Mouse (Mus musculus): ENCODE results near the gene Cetn4.

Gene Cetn4

GRCm38 (mm10) chr3:37302685-37303084 is 9.8 kb downstream of the Cetn4 start:
- in situ Hi-C loops (cut with MboI, MseI) = no loop called here

DNA sequence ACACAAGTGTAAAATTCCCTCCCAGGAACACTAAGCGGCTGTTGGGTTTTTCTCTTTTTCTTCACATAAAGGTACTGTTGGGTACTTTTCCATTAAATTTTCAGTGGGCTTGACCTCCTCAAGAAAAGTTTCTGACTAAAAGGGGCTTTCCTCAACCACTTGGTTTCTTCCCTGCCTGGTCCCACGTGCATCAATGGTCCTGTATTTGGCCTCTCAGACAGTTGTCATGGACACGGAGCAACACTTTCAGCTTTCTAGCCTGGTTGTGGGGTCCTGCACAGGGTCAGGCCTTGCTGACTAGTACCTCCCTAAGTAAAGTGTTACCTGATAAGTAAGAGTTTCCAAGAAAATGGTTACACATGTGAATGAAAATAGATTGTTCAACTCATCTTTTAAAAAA is 13.0 kb downstream of the Cetn4 start:
- in situ Hi-C loops (cut with MboI, MseI) = no loop called here

- in situ Hi-C loops (cut with MboI, MseI) = no loop called here
Measured at GRCm38 (mm10) chr3:37292654-37293053, 19.9 kb downstream of the Cetn4 start.

GRCm38 (mm10) chr3:37291929-37292328 is 20.6 kb downstream of the Cetn4 start:
- in situ Hi-C loops (cut with MboI, MseI) = no loop called here

- in situ Hi-C loops (cut with MboI, MseI) = no loop called here
Measured at GRCm38 (mm10) chr3:37290881-37291541, 21.5 kb downstream of the Cetn4 start.

- in situ Hi-C loops (cut with MboI, MseI) = loop anchor here (10.0 kb wide), 1 partner anchor 1524 kb away; no protein-coding TSS in a partner anchor
Measured at GRCm38 (mm10) chr3:37289237-37289636, 23.3 kb downstream of the Cetn4 start.

- in situ Hi-C loops (cut with MboI, MseI) = loop anchor here (10.0 kb wide), 1 partner anchor 1518 kb away; no protein-coding TSS in a partner anchor
Measured at GRCm38 (mm10) chr3:37283234-37283633, 29.3 kb downstream of the Cetn4 start.

GRCm38 (mm10) chr3:37282299-37282922 is 30.1 kb downstream of the Cetn4 start:
- in situ Hi-C loops (cut with MboI, MseI) = loop anchor here (10.0 kb wide), 1 partner anchor 1518 kb away; no protein-coding TSS in a partner anchor

DNA sequence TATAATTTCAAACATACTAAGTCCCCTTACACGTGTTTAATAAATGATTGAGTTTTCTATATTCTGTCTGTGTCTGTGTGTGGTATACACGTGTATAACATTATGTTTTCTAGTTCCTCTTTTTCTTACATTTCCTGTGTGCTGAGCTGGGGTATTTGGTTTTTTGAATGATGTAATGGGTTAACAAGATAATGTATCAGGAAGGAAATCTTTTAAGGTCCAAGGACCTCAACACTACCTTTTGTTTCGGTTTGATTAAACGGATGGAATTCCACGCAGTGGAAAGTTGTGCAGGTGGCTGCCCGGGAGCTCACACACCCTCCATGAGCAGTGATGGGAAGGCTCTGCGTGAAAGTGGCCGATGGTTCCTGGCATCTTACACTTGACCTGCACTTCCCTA is 31.6 kb downstream of the Cetn4 start:
- in situ Hi-C loops (cut with MboI, MseI) = loop anchor here (10.0 kb wide), 1 partner anchor 1516 kb away; no protein-coding TSS in a partner anchor

- in situ Hi-C loops (cut with MboI, MseI) = loop anchor here (10.0 kb wide), 1 partner anchor 1515 kb away; no protein-coding TSS in a partner anchor
Measured at GRCm38 (mm10) chr3:37280221-37280620, 32.3 kb downstream of the Cetn4 start.

DNA sequence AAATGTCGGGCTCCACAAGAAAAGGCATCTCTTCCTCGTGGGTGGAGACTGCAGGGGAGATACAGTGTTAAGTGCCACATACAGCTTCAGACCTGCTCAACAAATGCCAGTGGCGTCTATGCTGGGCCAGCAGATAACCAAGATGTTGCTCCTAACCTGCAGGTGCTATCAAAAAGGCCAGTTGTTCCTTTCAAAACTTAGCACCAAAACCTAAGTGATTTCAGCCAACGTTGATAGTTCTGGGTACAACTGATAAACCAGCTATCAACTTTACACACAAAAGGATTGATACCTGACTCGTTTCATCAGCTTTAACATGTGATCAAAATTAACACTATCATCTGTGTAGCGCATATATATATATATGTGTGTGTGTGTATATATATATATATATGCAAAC is 37.8 kb downstream of the Cetn4 start:
- in situ Hi-C loops (cut with MboI, MseI) = loop anchor here (5.0 kb wide), 1 partner anchor 38 kb away; the partner anchor contains the start of genes Bbs12 and Cetn4

GRCm38 (mm10) chr3:37273092-37273491 is 39.4 kb downstream of the Cetn4 start:
- in situ Hi-C loops (cut with MboI, MseI) = loop anchor here (5.0 kb wide), 1 partner anchor 39 kb away; the partner anchor contains the start of genes Bbs12 and Cetn4

DNA sequence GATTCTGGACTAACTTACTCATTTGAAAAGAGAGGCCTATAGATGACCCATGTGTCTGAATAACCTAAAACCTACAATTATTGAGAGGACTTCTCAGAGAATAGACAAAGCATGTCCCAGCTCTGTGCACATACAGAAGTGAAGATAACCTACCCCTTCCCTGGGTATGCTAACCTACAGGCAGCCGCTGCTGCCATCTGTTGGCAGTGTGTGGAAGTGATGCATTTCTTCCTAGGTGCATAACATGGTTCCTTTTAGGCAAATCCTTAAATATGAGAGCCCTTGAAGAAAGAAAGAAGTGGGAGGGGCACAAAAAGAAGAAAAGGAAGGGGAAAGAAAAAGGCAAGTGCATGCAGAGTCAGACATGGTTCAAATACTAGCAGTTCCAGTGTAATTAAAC is 41.3 kb downstream of the Cetn4 start:
- in situ Hi-C loops (cut with MboI, MseI) = loop anchor here (5.0 kb wide), 1 partner anchor 41 kb away; the partner anchor contains the start of genes Bbs12 and Cetn4

GRCm38 (mm10) chr3:37269926-37270325 is 42.6 kb downstream of the Cetn4 start:
- in situ Hi-C loops (cut with MboI, MseI) = loop anchor here (5.0 kb wide), 1 partner anchor 42 kb away; the partner anchor contains the start of genes Bbs12 and Cetn4

- in situ Hi-C loops (cut with MboI, MseI) = no loop called here
Measured at GRCm38 (mm10) chr3:37268338-37268737, 44.2 kb downstream of the Cetn4 start.

DNA sequence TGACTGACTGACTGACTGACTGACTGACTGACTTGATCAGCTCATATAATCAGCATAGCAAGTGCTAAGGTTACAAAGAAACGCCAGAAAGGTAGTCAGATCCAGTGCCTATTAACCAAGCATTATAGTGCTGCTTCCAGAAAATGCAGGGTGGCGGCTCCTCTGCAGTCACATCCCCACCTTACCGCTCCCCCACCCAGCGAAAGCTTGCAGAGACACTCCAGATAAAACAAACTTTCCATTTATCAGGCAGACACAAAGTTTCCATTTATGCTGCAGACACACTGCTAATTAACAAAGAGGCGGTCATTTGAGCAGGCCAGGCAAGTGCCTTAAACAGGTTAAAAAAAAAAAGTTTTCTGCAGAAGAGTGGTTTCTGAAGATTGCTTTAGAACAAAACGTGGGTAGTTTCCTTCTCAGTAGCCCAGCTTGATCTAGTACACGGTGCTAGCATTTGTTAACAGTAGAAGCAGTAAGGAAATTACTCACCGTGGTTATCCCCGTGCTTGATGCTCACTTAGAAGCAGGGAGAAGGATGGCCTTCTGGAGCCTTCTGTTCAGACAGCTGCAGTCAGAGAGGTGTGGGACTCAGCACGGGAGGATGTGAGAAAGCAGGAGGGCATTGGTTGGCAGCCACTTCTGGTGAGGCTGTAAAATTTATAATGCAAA is 53.0 kb downstream of the Cetn4 start:
- in situ Hi-C loops (cut with MboI, MseI) = no loop called here

DNA sequence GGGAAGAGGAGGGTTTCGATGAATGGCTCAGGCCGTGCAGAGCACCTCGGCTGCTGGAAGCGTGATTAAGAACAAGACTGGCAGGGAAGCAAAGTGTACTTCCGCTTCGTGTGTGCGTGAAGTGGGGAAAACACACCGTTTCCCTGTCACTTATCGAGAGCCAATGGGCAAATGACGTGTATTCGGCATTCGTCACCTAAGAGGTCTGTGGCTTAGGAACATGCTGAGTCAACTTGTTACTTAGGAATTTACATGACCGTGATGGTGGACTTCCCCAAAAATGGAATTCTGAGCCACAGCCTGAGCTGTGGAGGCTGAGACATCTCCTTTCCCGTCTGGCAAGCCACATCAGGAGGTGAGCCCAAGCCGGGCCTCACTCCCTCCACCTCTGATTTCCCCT is 54.7 kb downstream of the Cetn4 start:
- in situ Hi-C loops (cut with MboI, MseI) = no loop called here
